Mouse (Mus musculus): ENCODE results near the gene H2afj.

H2afj gene

GRCm38 (mm10) chr6:136847267-136847666 lies 39.2 kb downstream of the H2afj start:
- no peak for DNase-seq (ENCODE audit: low read depth)

- peak; percentile 74 for DNase-seq (ENCODE audit: low read depth)
Observed at GRCm38 (mm10) chr6:136847790-136848189, 39.7 kb downstream of the H2afj start.

- DNase-seq (ENCODE audit: low read depth), result no peak
Observed at GRCm38 (mm10) chr6:136848399-136848798, 40.4 kb downstream of the H2afj start.

- DNase-seq (ENCODE audit: low read depth), result peak; percentile 52
Observed at GRCm38 (mm10) chr6:136848971-136849370, 40.9 kb downstream of the H2afj start.

GRCm38 (mm10) chr6:136850267-136850666 lies 42.2 kb downstream of the H2afj start:
- DNase-seq (ENCODE audit: low read depth), result no peak

GRCm38 (mm10) chr6:136852348-136852747 lies 44.3 kb downstream of the H2afj start:
- no peak for DNase-seq (ENCODE audit: low read depth)

- DNase-seq (ENCODE audit: low read depth), result no peak
Observed at GRCm38 (mm10) chr6:136852762-136853161, 44.7 kb downstream of the H2afj start.

- DNase-seq (ENCODE audit: low read depth), result peak; percentile 48
Observed at GRCm38 (mm10) chr6:136854361-136854781, 46.3 kb downstream of the H2afj start.

- no peak for DNase-seq (ENCODE audit: low read depth)
Observed at GRCm38 (mm10) chr6:136855183-136855582, 47.1 kb downstream of the H2afj start.

- DNase-seq (ENCODE audit: low read depth), result peak; percentile 45
Observed at GRCm38 (mm10) chr6:136856071-136856636, 48.1 kb downstream of the H2afj start.

- peak; percentile 38 for DNase-seq (ENCODE audit: low read depth)
Observed at GRCm38 (mm10) chr6:136857186-136857872, 49.3 kb downstream of the H2afj start, which contains the start of gene Art4. Gene Art4 (minus strand): TSS chr6:136857733.

- DNase-seq (ENCODE audit: low read depth), result no peak
Observed at GRCm38 (mm10) chr6:136857873-136858260, 49.8 kb downstream of the H2afj start.

GRCm38 (mm10) chr6:136858420-136858819 lies 50.4 kb downstream of the H2afj start:
- no peak for DNase-seq (ENCODE audit: low read depth)

All from induced T-regulatory cell, adult 2 months (primary cell).